Mouse (Mus musculus) thymus, adult 2 months (tissue): ENCODE measurements around the gene Fads1.

Source experiments
- CTCF ChIP-seq: fragments of 200-500 bp; IDR thresholded peaks from 2 replicates; pipeline ENCODE4 v1.5.1; 2012; ENCODE audit warnings: mild to moderate bottlenecking, control low read depth, low read length, moderate library complexity, borderline replicate concordance; ENCODE audit not compliant: control insufficient read depth, poor library complexity, insufficient read depth; ENCODE audit errors: extremely low read depth
- POLR2A ChIP-seq: fragments of 200-500 bp; IDR thresholded peaks from 2 replicates; pipeline ENCODE4 v1.6.1; 2012; ENCODE audit warnings: mild to moderate bottlenecking, low read length, control low read depth, moderate library complexity; ENCODE audit not compliant: control insufficient read depth, poor library complexity, insufficient read depth; ENCODE audit errors: extremely low read depth

- TF ChIP-seq POLR2A (no peak), CTCF (no peak)
These were observed 14.2 kb upstream of the Fads1 start for GRCm38 (mm10) chr19:10168441-10168840.
